Mouse (Mus musculus): ENCODE data around the gene D230025D16Rik.

DNA sequence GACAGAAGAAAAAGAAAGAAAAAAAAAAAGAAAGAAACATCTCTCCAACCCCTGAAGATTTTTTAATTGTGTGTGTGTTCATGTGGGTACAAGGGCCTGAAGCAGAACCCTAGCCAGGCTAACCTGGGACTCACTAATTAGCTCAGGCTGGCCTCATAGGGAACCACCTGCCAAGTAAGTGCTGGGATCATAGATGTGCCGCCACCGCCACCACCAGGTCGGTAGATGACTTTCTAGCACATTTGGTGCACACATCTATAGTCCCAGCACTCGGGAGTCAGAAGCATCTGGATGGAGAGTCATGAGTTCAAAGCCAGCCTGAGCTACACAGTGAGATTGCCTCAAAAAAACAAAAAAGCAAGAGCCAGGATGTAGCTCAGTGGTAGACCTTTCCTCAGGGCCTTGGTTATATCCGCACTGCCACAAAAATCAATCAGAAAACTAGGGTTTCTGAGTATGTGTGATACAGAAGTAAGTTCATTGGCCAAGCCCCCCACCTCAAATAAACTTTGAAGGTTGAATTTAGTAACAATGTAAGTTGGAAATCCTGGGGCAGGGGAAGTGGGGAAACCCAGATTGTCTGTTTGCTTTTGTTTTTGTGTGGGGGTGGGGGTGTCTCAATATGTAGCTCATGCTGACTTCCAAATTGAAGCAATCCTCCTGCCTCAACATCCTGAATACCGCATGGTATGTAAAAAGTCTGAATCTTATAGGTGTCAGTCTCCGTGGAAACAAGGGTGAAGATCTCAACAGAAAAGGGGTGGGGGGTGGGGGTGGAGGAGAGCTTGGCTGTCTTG, 32.6 kb downstream of the D230025D16Rik start:
- TF ChIP-seq CTCF (conservative IDR thresholded peaks at IDR 0.05; ENCODE audit: insufficient read depth, insufficient read length, low read depth, low read length) = no peak
- TF ChIP-seq POLR2A (IDR thresholded peaks at IDR 0.05; ENCODE audit: low read depth, low read length) = no peak

Measured in kidney, adult 2 months (tissue).